Mouse (Mus musculus) midbrain, postnatal 0 days (tissue): ENCODE measurements at regions not wholly inside any gene's neighbourhood (a gene's known extent, or its start where the extent isn't known, plus 50 kb on each side); places are given as distances from the start of the nearest gene placed in this dataset.
A peak's percentile ranks its signal among the peaks of the same experiment; 100 is the strongest.

Experiments used
- ATAC-seq: fragments of 200-750 bp; cut with Nextera tagmentation; 2 replicates; pipeline ENCODE4 v1.8.0; 2017; ENCODE audit warnings: moderate number of reproducible peaks, mild to moderate bottlenecking, moderate TSS enrichment, moderate library complexity; ENCODE audit not compliant: low FRiP score
- DNase-seq: peaks from one replicate; pipeline ENCODE4 v3.0.0-alpha.2; 2015; ENCODE audit warnings: low spot score
- H3K27ac ChIP-seq: fragments of 300-500 bp; sonication (generic); 2 replicates; pipeline ENCODE4 v1.5.1; 2014; ENCODE audit warnings: low read depth, mild to moderate bottlenecking, low read length, mixed read lengths
- H3K27me3 ChIP-seq: fragments of 300-500 bp; sonication (generic); 2 replicates; pipeline ENCODE4 v1.6.1; 2014; ENCODE audit warnings: low read length, control low read depth, mixed read lengths; ENCODE audit not compliant: insufficient read depth
- H3K36me3 ChIP-seq: fragments of 300-500 bp; sonication (generic); 2 replicates; pipeline ENCODE4 v1.6.1; 2014; ENCODE audit warnings: low read length, control low read depth, mixed read lengths; ENCODE audit not compliant: insufficient read depth
- H3K4me1 ChIP-seq: fragments of 300-500 bp; sonication (generic); 2 replicates; pipeline ENCODE4 v1.6.1; 2014; ENCODE audit warnings: mild to moderate bottlenecking, control low read depth, antibody characterized with exemption, low read length, mixed read lengths; ENCODE audit not compliant: insufficient read depth
- H3K4me2 ChIP-seq: fragments of 300-500 bp; sonication (generic); 2 replicates; pipeline ENCODE4 v1.6.1; 2014; ENCODE audit warnings: low read depth, mild to moderate bottlenecking, low read length, mixed read lengths; ENCODE audit not compliant: poor library complexity, severe bottlenecking
- H3K4me3 ChIP-seq: fragments of 300-500 bp; sonication (generic); 2 replicates; pipeline ENCODE4 v1.5.1; 2014; ENCODE audit warnings: low read depth, mild to moderate bottlenecking, low read length, moderate library complexity
- H3K9ac ChIP-seq: fragments of 300-500 bp; sonication (generic); replicated peaks from 2 replicates; pipeline ENCODE4 v1.6.1; 2014; ENCODE audit warnings: mild to moderate bottlenecking, low read length, moderate library complexity, mixed read lengths; ENCODE audit not compliant: poor library complexity, severe bottlenecking
- H3K9me3 ChIP-seq: fragments of 300-500 bp; sonication (generic); 2 replicates; pipeline ENCODE4 v1.6.1; 2016; ENCODE audit warnings: low read length, control low read depth
- CTCF ChIP-seq: IDR thresholded peaks from 2 replicates; pipeline ENCODE4 v1.5.1; 2016; ENCODE audit warnings: antibody characterized with exemption, mild to moderate bottlenecking
- WGBS: fragments of 180-500 bp; shearing (Covaris S2); extraction: QIAGEN DNeasy Blood & Tissue Kit; methylation state at CpG from one replicate; pipeline ENCODE4 v1.1.7; 2014; 5-methylcytosine and 5-hydroxymethylcytosine counted together

- DNase-seq (no peak), ATAC-seq (no peak)
- Histone ChIP-seq H3K9me3 (no peaks in the 10 kb centered on the region), H3K27ac (no peak overlapping the region), H3K4me2 (no peak overlapping the region), H3K36me3 (no peaks in the 10 kb centered on the region), H3K4me1 (no peaks in the 10 kb centered on the region), H3K27me3 (no peaks in the 10 kb centered on the region), H3K4me3 (no peak overlapping the region), H3K9ac (no peak overlapping the region)
- no peak for TF ChIP-seq CTCF
- WGBS, result 59% methylated on average over 5 of the region's 5 CpGs
Observed at GRCm38 (mm10) chr1:50622870-50623607, 277.4 kb upstream of the Tmeff2 start.

- no peaks in the 10 kb centered on the region for H3K36me3 ChIP-seq
- H3K27ac ChIP-seq, result no peak overlapping the region
- ATAC-seq (no peak), DNase-seq (no peak)
- WGBS, result 69% methylated on average over 4 of the region's 4 CpGs
- H3K4me2 ChIP-seq, result no peak overlapping the region
- H3K27me3 ChIP-seq, result no peaks in the 10 kb centered on the region
- no peaks in the 10 kb centered on the region for H3K9me3 ChIP-seq
- H3K9ac ChIP-seq, result no peak overlapping the region
- H3K4me1 ChIP-seq, result no peaks in the 10 kb centered on the region
- no peak for TF ChIP-seq CTCF
- no peak overlapping the region for H3K4me3 ChIP-seq
Observed at GRCm38 (mm10) chr1:50629000-50629399, 271.4 kb upstream of the Tmeff2 start.

- WGBS, result 46% methylated on average over 3 of the region's 3 CpGs
- Histone ChIP-seq H3K36me3 (no peaks in the 10 kb centered on the region), H3K9me3 (no peaks in the 10 kb centered on the region), H3K9ac (no peak overlapping the region), H3K27ac (no peak overlapping the region), H3K4me1 (no peaks in the 10 kb centered on the region), H3K4me2 (no peak overlapping the region), H3K27me3 (no peaks in the 10 kb centered on the region), H3K4me3 (no peak overlapping the region)
- no peak for TF ChIP-seq CTCF
- DNase-seq (peak; percentile 19), ATAC-seq (no peak)
Observed at GRCm38 (mm10) chr1:50629473-50630071, 270.9 kb upstream of the Tmeff2 start.

GRCm38 (mm10) chr1:50637992-50638391, 262.5 kb upstream of the Tmeff2 start:
- 80% methylated on average over 1 of the region's 1 CpGs for WGBS
- H3K27me3 ChIP-seq, result no peaks in the 10 kb centered on the region
- no peak for TF ChIP-seq CTCF
- DNase-seq (no peak), ATAC-seq (no peak)
- no peaks in the 10 kb centered on the region for H3K9me3 ChIP-seq
- no peaks in the 10 kb centered on the region for H3K36me3 ChIP-seq
- no peak overlapping the region for H3K4me3 ChIP-seq
- no peak overlapping the region for H3K9ac ChIP-seq
- H3K4me1 ChIP-seq, result no peaks in the 10 kb centered on the region
- H3K27ac ChIP-seq, result no peak overlapping the region
- H3K4me2 ChIP-seq, result no peak overlapping the region

GRCm38 (mm10) chr1:50646931-50647674, 253.3 kb upstream of the Tmeff2 start:
- WGBS, result 62% methylated on average over 2 of the region's 2 CpGs
- H3K4me2 ChIP-seq, result no peak overlapping the region

More at GRCm38 (mm10) chr1:50646931-50647674, 253.3 kb upstream of the Tmeff2 start:
- DNase-seq, result peak; percentile 17
- Histone ChIP-seq H3K9me3 (no peaks in the 10 kb centered on the region), H3K36me3 (no peaks in the 10 kb centered on the region), H3K27ac (no peak overlapping the region), H3K4me1 (no peaks in the 10 kb centered on the region), H3K4me3 (no peak overlapping the region), H3K9ac (no peak overlapping the region), H3K27me3 (no peaks in the 10 kb centered on the region)
- TF ChIP-seq CTCF, result no peak
- no peak for ATAC-seq
